Mouse (Mus musculus): ENCODE results near the gene Olfr187.

DNA sequence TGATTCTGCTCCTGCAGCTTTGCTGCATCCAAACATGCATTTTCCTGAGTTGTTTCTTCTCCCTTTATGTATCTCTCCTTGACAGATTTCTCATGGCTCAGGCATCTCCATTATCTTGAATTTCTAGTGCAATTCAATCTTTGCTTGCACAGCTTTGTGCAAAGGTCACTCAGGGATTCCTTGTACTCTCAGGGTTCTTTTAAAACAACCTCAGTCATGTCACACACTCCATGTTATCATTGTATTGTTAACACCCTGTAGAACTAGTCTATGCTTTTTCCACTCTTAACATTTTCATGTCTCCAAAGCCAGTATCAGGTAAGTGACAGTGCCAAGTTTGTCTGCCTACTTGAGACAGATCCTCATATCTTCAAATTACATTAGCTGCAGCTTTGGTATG, 32.2 kb upstream of the Olfr187 start:
- TF ChIP-seq ZNF384 (IDR thresholded peaks at IDR 0.05; ENCODE audit: low read depth, low read length) = no peak
- no peak for TF ChIP-seq ZC3H11A (IDR thresholded peaks at IDR 0.05; ENCODE audit: borderline replicate concordance, low read depth, low read length)
- TF ChIP-seq MAFK (IDR thresholded peaks at IDR 0.05; ENCODE audit: insufficient read depth, low read depth, low read length) = no peak
- no peak for TF ChIP-seq HCFC1 (IDR thresholded peaks at IDR 0.05; ENCODE audit: borderline replicate concordance, insufficient read depth, low read length)
